Mouse (Mus musculus) inflammation-experienced regulatory T-cells, adult 6 months (primary cell): ENCODE results near the gene Kirrel3. TPM values are rescaled to one million over a fixed set of nuclear protein-coding genes. Genes with fewer than 3 reads are reported as not detected.

Experiments
- ATAC-seq: one replicate; pipeline ENCODE4 v1.8.0; 2017
- polyA plus RNA-seq, 3 experiments: library from polyadenylated mRNA; unstranded; fragments of 100-300 nt; shearing (Covaris generic); gene quantifications; one replicate each; pipeline ENCODE4 v1.2.1; 2017

Gene Kirrel3
- polyA plus RNA-seq, 3 experiments from 2014 or later: 0.15 to 0.65 (median 0.54) TPM

DNA sequence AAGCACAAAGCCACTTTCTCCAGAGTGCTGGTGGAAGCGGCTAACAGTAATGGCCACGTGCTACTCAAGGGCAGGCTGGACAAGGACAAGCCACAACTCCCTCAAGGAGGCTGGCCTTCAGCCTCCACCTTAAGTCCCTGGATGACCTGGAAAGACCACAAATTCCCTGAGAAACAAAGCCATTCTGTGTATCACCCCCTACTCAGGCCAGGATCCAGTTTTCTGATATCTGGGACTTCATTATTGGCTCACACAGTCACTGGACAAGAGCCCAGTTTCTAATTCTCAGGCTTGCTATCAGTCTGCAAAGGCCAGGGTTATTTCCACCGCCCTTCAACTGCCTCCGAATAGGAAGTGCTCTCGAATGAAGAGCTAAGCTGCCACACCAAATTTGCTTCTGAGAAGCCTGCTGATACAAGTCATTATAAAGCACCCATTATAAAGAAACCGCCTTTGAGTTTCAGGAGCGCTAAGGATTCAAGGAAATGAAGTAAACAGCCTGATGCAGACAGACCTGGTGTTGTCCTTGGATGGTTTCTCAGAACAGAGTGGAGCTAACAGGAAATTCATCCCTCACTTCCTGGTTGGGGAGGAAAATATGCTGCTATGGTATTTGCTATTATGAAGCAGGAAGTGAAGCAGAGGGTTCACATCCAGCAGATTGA lies 553.4 kb downstream of the Kirrel3 start:
- ATAC-seq: no peak

DNA sequence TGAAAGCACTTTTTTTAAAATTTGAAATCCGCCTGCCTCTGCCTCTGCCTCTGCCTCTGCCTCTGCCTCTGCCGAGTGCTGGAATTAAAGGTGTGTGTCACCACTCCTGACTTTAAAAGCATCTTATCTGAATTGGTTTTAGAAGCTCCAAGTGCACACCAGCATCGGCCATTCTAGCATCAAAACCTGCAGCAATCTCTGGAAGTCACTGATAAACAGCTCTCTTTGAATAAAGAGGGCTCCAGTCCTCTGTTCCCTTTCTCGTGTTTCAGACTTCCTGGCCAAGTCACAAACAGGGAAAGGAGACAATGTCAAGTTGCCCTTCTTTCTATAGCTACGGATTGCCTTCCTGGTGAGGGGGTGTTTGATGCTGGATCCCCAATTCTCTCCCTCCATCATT lies 554.2 kb downstream of the Kirrel3 start:
- ATAC-seq: no peak

DNA sequence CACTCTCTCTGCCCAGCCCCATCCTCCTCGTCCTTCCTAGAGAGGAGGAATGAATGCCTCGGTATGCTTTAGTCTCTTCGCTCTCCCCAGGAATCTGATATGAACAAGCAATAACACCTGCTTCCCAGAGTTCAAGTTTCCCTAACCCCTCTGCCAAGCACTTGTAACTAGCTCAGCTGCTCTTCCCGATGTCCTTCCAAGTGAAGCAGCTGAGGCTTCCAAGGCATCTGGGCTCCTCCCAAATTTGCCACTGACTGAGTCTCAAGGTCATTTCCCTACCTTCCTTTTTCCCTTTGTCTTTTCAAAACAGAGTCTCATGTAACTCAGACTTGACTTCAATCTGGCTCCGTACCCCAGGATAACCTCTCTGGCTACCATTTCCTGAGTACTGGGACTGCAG lies 555.8 kb downstream of the Kirrel3 start:
- no peak for ATAC-seq

GRCm38 (mm10) chr9:35043619-35044018 lies 557.9 kb downstream of the Kirrel3 start:
- ATAC-seq: no peak

DNA sequence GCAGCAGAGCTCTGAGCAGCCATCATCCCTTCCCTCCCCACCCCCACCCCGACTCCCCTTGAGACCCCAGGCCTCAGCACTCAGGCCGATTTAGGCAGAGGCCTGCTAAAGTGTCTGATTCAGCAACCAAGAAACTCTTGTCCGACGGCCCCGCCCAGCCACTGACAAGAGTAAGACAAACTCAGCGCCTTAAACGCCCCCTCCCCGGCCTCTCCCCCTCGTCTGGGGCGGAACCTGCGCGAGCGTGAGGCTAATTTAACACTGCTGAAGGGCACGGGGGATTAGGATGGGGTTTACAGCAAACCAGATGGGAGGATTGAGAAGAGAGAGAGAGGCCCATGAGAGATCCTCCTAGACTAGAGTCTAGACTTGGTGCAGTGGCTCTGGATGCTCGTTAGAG lies 558.8 kb downstream of the Kirrel3 start:
- ATAC-seq: no peak

GRCm38 (mm10) chr9:35045031-35045531 lies 559.4 kb downstream of the Kirrel3 start:
- no peak for ATAC-seq

- no peak for ATAC-seq
These were observed 560.1 kb downstream of the Kirrel3 start for GRCm38 (mm10) chr9:35045756-35046155.

DNA sequence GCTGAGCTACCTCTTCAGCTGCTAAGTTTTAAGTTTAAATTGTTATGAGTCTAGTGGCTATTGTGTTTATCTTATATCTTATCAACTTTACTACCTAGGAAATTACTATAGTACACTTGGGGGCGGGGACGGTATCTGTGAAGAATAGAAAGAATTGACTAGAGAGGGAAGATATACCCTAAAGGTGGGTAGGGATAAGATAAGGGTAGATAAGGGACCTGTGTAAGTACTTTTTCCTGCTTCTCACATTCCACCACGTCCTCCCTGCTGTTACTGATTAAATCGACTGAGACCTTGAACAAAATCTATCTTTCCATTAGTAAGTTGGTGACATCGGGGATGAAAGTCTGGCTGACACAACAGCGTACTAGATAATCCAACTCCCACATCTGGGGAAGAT lies 562.8 kb downstream of the Kirrel3 start:
- ATAC-seq: no peak

DNA sequence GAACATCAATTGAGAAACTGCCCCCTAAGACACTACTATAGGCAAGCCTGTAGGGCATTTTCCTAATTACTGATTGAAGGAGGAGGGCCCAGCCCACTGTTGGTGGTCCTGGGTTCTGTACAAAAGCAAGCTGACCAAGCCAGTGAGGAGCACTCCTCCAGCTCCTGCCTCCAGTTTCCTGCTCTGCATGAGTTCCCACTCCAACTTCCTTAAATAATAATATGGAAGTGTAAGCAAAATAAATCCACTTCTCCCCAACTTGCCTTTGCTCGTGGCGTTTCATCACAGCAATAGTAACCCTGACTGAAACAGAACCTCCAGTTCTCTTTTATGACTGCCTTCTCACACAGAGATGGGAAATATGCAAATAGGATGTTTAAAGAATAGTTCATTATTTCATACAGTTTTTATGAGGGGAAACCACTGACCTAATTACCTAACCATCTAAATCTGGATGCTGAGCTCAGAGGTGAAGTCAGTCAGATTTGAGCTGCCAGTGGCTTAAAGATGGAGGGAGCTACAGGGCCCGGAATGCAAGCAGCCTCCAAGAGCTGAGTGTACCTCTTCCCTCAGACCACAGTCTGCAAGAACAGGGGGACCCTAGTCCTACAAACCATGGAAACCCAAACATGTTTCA lies 564.3 kb downstream of the Kirrel3 start:
- ATAC-seq: no peak

DNA sequence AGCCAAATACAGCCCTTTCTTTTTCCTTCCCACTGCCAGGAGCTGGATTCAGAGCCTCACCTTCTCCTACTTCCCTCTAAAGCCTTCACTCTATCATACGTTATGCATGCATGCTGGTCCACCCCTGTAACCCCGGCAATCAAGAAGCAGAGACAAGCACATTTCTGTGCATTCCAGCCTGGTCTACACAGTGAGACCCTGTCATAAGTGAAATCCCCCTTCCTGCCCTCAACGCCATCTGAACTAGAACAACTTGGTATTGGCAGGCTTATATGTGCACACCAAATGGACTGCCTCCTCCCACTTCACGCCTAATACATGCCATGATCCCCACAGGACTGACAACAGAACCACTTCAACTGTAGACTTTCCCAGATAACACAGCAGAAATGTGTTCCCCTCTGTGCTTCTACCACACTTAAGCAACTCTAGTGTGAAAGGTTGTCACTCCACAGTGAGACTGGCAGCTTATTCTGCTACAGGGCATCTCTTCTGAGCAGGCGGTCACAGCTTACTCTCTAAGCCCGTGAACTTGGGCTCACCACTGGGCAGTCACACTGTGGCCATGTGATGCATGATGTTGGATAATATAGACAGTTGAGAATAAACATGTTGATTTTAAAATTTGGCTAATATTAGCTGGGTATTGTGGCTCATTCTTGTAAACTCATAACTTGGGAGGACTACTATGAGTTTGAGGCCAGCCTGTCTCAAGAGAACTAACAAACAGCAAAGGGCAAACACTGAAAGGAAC lies 565.2 kb downstream of the Kirrel3 start:
- no peak for ATAC-seq

- ATAC-seq: no peak
These were observed 566.0 kb downstream of the Kirrel3 start for GRCm38 (mm10) chr9:35051666-35052065.

DNA sequence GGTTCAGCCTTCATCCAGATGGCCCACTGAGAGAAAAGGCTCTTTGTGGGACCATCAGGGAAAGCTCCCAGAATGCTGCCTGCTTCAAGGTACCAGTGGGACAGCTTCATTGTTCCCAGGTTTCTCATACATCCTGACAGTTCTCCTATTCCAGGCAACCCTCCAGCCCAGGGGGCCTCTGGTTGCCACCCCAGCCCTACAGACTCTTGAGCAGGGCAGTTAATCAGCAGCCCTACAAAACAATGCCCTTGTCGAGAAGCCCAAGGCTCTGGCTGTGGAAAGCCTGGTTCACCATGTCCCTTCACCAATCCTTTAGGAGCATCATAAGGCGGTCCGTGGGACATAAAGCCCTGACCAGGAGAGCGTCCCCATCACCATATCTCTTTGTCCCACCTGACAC lies 567.0 kb downstream of the Kirrel3 start:
- no peak for ATAC-seq

GRCm38 (mm10) chr9:35053081-35053480 lies 567.4 kb downstream of the Kirrel3 start:
- no peak for ATAC-seq

DNA sequence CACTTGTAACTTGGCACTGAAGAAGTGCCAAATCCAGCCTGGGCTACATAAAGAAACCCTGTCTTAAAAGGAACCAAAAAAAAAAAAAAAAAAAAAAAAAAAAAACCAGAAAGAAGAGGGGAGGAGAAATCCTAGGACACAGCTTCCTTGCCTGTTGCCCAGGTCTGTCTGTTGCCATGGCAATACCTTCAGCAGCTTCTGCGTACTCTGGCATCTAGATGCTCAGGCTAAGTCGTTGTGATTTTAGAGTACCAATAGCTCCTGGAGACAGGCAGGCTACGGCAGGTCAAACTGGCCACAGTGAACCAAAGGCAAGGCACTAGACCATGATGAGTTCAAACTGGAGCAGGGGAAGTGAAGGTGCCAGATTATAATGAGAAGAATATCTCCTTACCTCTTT lies 568.0 kb downstream of the Kirrel3 start:
- ATAC-seq: no peak

GRCm38 (mm10) chr9:35055528-35056330 lies 570.0 kb downstream of the Kirrel3 start:
- no peak for ATAC-seq

- no peak for ATAC-seq
These were observed 570.9 kb downstream of the Kirrel3 start for GRCm38 (mm10) chr9:35056611-35057010.

GRCm38 (mm10) chr9:35057631-35058030 lies 571.9 kb downstream of the Kirrel3 start:
- ATAC-seq: no peak

DNA sequence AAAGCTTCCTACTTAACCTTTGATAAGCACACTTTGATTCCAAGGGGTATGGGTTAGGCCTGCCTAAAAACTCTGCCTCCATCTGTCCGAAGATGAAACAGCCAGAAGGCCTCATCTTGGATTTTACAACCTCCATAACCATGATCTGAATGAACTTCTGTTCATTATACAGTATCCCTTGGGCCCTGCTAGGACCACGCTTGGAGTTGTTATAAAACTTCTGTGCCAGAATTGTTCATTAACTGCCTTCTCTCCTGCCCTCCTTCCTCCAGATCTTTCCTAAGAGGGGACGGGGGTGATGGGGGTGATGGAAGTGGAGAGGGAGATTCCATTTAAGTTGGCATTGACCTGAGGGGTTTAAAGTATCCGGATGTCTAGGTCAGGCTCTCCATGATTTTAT lies 572.5 kb downstream of the Kirrel3 start:
- ATAC-seq: no peak

- no peak for ATAC-seq
These were observed 573.1 kb downstream of the Kirrel3 start for GRCm38 (mm10) chr9:35058596-35059354.

DNA sequence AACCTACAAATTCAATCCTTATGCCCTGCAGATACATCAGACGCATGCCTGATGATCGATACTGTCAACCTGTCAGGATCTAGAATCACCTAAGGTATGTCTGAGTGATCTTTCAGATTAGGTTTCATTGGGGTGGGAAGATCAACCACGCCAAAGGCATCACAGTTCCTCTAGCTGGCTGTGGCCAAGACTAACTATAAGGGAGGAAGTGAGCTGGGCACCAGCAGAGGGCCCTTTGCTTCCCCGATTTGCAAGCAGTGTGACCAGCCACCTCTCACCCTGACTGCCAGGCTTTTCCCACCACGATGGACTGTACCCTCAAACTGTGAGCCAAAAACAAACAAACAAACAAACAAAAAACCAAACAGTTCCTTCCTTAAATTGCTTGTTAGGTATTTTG lies 574.2 kb downstream of the Kirrel3 start:
- no peak for ATAC-seq

- ATAC-seq: no peak
These were observed 575.8 kb downstream of the Kirrel3 start for GRCm38 (mm10) chr9:35061446-35061845.
